Mouse (Mus musculus) splenic B cell, adult 2 months (primary cell): ENCODE data around the gene Hsd11b1.
A peak's percentile ranks its signal among the peaks of the same experiment; 100 is the strongest.

Experiments used
- DNase-seq: peaks from one replicate; pipeline ENCODE4 v3.0.0-alpha.2; 2011; ENCODE audit warnings: low read depth, low spot score
- H3K27me3 ChIP-seq: 2 replicates; pipeline ENCODE4 v1.6.1; 2012; ENCODE audit warnings: mild to moderate bottlenecking, low read length, moderate library complexity, mixed read lengths; ENCODE audit not compliant: control insufficient read depth, poor library complexity, insufficient read depth, severe bottlenecking
- H3K36me3 ChIP-seq: 2 replicates; pipeline ENCODE4 v1.6.1; 2012; ENCODE audit warnings: mild to moderate bottlenecking, low read length, moderate library complexity, mixed read lengths; ENCODE audit not compliant: control insufficient read depth, poor library complexity, insufficient read depth, severe bottlenecking

Gene Hsd11b1

DNA sequence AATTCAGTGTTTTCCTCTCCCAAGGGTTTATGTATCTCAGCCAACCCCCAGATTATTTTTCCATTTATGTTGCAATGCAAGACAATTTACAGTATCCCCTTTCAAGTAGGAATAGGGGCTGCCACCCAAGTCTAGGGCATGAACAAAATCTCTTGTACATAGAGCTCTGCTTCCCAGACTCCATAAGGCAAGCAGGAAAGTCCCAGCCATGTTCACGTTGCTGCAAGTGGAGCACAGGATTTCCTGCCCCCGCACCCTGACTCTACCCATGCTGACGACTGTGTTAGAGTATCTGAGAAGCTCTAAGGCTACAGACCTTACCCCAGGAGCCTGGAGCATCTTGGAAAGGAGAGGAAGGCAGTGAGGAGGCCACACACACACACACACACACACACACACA is 74.1 kb downstream of the Hsd11b1 start:
- peaks cover 45% of the 10 kb centered on the region for H3K36me3 ChIP-seq
- no peaks in the 10 kb centered on the region for H3K27me3 ChIP-seq
- no peak for DNase-seq

DNA sequence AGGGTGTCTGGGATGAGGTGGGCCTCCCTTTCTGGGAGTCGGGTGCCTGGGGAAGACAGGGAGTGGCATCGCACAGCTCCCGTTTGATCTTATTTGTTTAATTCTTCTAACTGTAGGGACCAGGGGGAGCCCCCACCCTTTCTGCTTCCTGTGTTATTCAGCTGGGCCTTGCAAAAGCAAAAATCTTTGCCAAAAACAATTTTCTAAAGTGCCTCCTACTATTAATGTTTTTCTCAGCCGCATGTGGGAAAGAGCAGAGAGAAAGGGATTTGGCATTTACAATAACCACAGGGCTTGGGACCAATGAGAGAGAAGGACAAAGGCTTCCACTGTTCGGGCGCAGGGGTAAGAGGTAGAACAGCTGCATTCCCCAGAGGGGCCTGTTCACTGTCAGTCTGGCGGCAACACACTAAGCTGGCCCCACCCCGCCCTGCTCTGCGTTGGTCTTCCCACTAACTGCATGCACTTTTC is 74.7 kb downstream of the Hsd11b1 start:
- Histone ChIP-seq H3K36me3 (peaks cover 47% of the 10 kb centered on the region), H3K27me3 (no peaks in the 10 kb centered on the region)
- peak; percentile 53 for DNase-seq

DNA sequence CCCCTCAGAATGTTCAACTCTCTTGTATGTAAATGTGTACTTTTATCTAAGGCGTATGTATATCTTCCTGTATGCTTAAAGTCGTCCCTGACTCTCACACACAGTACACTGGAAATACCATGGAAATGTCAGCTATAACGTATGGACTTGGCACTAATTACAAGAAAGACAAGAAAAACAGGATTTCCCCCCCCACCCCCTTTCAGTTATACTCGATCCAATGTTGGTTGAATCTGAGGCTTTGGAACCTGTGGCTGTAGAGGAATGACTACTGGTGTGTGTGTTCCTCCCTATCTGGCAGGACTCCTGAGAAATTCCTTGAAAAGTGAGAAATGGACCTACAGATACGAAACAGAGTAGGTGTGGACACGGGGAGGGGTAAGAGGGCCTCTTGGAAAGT is 75.6 kb downstream of the Hsd11b1 start:
- no peak for DNase-seq
- Histone ChIP-seq H3K36me3 (peaks cover 42% of the 10 kb centered on the region), H3K27me3 (no peaks in the 10 kb centered on the region)

DNA sequence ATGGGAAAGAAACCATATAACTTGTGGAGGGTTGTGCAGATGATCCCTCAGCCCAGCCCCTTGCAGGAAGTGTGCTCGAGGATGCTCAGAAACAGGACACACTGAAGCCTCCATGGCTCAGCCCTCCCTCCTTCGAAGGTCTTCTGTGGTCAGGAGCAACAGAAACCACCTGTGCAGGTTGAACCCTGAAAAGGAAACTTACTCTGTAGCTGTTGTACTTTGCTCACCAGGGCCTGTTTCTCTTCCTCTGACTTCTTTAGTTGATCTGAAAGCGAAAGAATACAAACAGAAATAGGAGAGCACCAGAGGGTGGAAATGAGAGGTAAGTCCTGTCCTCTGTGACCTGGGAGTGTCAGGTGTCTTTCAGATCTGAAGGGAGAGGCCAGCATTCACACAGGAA is 82.8 kb downstream of the Hsd11b1 start:
- H3K27me3 ChIP-seq, result no peaks in the 10 kb centered on the region
- peak; percentile 65 for DNase-seq
- peaks cover 35% of the 10 kb centered on the region for H3K36me3 ChIP-seq

DNA sequence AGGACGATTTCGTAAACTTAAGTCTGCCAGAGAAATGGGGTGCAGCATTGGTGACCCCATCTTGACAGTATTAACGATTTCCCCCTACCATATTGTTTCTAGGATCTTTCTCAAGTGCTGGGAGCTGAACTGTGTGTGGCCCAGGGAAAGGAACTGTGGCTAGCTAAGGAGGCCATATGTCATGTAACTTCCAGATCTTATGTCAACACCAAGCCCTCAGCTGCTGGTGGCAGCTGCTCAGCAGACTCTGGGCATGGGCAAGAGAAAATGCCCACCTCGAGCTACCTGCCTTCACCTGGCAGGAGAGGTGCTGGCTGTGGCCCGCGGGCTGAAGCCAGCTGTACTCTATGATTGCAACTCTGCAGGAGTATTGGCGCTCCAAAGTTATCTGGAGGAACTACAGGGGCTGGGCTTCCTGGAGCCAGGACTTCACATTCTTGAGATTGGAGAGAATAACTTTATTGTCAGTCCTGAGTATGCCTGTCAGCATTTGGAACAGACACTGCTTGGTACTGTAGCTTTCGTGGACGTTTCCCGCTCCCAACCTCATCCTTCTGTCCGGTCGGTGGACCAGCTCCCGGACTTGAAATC is 89.6 kb downstream of the Hsd11b1 start:
- no peak for DNase-seq
- Histone ChIP-seq H3K27me3 (no peaks in the 10 kb centered on the region), H3K36me3 (peaks cover 13% of the 10 kb centered on the region)

DNA sequence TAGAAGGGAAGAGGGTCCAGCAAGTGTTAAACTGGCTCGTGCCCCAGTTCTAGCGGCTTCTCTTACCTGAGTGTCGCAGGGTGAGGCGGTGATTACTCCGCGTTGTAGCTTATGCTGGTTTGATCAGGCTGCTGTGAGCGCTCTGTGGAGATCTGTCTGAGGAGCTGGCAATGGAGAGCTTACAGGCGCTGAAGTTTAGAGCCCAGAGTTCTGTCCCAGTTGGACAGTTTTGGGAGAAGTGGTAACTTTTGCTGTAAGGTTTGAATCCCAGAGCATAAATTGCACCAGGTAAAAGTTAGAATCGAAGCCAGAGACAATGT is 90.1 kb downstream of the Hsd11b1 start:
- Histone ChIP-seq H3K27me3 (no peaks in the 10 kb centered on the region), H3K36me3 (peaks cover 11% of the 10 kb centered on the region)
- no peak for DNase-seq

DNA sequence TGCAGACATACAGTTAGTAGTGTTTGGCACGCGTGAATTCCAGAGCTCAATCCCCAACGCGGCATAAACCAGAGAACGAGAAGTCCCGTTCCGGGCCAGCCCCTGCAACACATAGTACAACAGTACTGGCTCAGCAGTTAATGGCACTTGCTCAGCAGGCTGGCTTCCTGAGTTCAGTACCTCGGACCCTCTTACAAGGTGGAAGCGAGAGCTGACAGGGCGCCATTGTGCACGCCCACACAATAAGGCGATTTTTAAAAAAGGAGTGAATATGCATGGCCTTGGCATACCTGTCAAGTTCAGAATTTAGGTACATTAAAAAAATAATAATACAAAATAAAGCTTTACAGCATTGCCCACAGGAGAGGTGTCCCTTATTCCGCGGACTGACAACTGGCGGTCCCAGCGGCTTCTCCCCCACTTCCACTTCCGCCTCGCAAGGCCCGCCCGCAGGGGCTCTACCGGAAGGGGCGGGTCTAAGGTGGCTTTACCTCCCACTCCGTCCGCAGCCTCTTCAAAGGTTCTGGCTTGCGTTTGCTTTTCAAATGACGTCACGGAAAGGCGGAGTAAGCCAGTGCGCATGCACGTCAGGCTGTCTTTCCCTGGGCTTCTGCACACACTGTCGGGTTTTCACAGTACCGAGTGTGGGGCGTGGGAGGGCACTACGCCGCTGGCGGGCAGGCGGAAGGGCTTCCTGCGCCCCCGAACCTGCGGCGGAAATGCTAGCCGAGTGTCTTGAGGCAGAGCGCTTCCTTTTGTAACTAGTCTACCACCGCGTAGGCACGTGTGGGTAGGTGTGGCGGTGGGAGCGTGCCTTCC is 90.7 kb downstream of the Hsd11b1 start:
- DNase-seq, result peak; percentile 100
- Histone ChIP-seq H3K27me3 (no peaks in the 10 kb centered on the region), H3K36me3 (peaks cover 10% of the 10 kb centered on the region)
